Mouse (Mus musculus): ENCODE measurements around the gene Gcsam.

GRCm38 (mm10) chr16:45643944-45644343 is 33.8 kb downstream of the Gcsam start:
- TF ChIP-seq EP300 (IDR thresholded peaks at IDR 0.05) (no peak), CTCF (IDR thresholded peaks at IDR 0.05) (no peak)
